Mouse (Mus musculus): ENCODE measurements around the gene Dok3.

The Dok3 gene

GRCm38 (mm10) chr13:55510332-55510667, 18.8 kb downstream of the Dok3 start:
- DNase-seq (ENCODE audit: extremely low spot score, low read depth, low spot score), result no peak

GRCm38 (mm10) chr13:55508531-55508930, 20.6 kb downstream of the Dok3 start:
- DNase-seq (ENCODE audit: extremely low spot score, low read depth, low spot score), result no peak

- no peak for DNase-seq (ENCODE audit: extremely low spot score, low read depth, low spot score)
These were observed 21.2 kb downstream of the Dok3 start for GRCm38 (mm10) chr13:55507877-55508276.

- no peak for DNase-seq (ENCODE audit: extremely low spot score, low read depth, low spot score)
These were observed 22.4 kb downstream of the Dok3 start for GRCm38 (mm10) chr13:55506697-55507096.

DNA sequence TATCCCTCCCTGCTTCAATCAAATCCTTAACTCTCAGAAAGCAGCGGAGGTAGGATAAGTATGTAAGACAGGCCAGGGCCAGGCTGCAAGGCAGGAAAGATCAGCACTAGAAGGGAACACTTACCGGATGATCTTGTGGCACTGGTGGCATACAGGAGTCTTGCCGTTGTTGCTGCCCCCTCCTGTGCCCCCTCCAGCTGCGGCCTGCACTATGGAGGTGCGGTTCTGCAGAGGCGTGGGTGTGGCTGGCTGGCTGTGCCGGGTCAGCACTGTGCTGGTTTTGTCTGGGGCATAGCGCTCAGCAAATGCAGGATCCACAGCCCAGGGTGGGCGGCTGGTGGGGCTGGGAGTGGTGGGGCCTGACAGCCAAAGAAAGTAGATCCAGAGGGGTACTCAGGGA, 23.3 kb downstream of the Dok3 start:
- DNase-seq (ENCODE audit: extremely low spot score, low read depth, low spot score), result no peak

- no peak for DNase-seq (ENCODE audit: extremely low spot score, low read depth, low spot score)
These were observed 24.7 kb downstream of the Dok3 start for GRCm38 (mm10) chr13:55504390-55504789.

GRCm38 (mm10) chr13:55502405-55502804, 26.7 kb downstream of the Dok3 start:
- DNase-seq (ENCODE audit: extremely low spot score, low read depth, low spot score), result no peak

GRCm38 (mm10) chr13:55500575-55500974, 28.5 kb downstream of the Dok3 start:
- no peak for DNase-seq (ENCODE audit: extremely low spot score, low read depth, low spot score)

DNA sequence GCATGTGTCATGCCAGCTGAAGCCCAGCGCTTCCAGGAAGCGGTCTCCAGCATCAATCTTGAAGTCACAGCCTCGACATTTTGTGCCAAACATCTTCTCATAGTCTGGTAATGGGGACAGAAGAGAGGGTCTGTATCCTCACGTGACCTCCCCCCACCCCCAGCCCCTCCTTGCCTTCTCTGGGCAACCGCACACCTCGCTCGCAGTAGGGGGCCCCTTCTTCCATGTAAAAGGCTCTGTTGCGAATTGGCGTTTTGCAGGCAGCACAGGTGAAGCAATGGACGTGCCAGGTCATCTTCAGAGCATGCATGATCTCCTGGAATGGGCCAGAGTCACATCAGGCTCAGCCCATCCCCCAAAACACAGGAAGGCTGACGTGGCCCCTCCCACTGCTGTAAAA, 30.2 kb downstream of the Dok3 start:
- DNase-seq (ENCODE audit: extremely low spot score, low read depth, low spot score), result no peak

DNA sequence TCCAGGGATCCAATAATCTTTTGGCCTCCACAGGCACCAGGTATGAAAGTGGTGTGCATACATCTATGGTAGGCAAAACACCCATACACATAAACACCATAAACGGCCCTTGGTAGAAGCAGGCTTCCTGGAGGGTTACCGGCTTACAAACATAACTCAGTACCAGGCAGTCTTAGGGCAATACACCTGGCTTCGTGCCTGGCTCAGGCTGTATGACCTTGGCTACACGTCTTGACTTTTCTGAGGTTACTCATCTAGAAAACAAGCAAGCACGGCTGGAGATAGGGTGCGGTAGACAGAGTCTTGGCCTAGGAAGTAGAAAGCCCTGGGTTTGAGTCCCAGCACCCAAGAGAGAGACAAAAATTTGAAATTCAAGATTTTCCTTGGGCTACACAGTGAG, 32.4 kb downstream of the Dok3 start:
- DNase-seq (ENCODE audit: extremely low spot score, low read depth, low spot score), result no peak

GRCm38 (mm10) chr13:55495702-55496101, 33.4 kb downstream of the Dok3 start:
- no peak for DNase-seq (ENCODE audit: extremely low spot score, low read depth, low spot score)

- DNase-seq (ENCODE audit: extremely low spot score, low read depth, low spot score), result no peak
These were observed 34.0 kb downstream of the Dok3 start for GRCm38 (mm10) chr13:55494883-55495621.

- no peak for DNase-seq (ENCODE audit: extremely low spot score, low read depth, low spot score)
These were observed 34.8 kb downstream of the Dok3 start for GRCm38 (mm10) chr13:55494257-55494656.

DNA sequence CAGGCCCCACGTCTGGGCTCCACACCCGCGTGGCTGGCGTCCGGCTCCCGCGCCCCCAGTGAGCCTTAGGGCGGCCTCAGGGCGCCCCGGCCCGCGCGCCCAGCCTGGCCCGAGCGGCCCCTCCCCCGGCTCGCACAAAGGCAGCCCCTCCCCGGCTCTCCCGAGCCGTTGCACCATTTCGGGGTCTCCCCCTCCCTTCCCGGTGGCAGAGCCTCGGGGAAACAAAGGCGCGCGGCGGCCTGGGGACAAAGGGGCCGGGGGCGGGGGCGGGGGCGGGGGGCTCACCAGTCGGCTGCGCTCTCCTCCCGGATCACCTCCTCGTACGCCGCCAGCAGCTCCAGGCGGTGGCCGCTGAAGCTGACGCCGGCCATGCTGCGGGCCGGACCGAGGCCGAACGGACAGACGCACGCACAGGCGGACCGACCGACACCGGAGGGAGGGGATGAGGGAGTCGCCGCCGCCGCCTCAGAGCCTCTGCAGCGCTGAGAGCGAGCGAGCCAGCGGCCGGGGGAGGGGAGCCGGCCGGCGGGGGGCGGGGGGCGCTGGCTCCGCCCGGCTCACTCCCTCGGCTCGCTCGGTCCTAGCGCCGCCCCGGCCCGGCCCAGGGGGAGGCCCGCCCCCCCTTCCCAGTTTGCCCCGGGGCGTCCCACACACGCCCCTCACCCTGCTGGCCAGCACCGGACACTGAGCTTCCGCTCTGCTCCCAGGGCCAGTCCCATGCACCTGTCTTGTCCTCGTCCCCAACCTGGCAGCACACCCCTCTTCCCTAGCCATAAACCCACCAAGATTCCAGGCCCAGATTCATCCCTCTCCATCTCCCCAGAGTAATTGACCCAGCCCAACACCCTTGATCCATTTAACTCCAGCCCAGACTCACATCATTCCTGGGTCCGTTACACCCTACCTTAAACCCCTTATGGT, 41.3 kb downstream of the Dok3 start, which contains the start of gene Dbn1:
Gene Dbn1, minus strand, starts transcription at position 534 of the 921 bp plus-strand sequence.
- no peak for DNase-seq (ENCODE audit: extremely low spot score, low read depth, low spot score)

GRCm38 (mm10) chr13:55486916-55487577, 42.0 kb downstream of the Dok3 start:
- DNase-seq (ENCODE audit: extremely low spot score, low read depth, low spot score), result no peak

DNA sequence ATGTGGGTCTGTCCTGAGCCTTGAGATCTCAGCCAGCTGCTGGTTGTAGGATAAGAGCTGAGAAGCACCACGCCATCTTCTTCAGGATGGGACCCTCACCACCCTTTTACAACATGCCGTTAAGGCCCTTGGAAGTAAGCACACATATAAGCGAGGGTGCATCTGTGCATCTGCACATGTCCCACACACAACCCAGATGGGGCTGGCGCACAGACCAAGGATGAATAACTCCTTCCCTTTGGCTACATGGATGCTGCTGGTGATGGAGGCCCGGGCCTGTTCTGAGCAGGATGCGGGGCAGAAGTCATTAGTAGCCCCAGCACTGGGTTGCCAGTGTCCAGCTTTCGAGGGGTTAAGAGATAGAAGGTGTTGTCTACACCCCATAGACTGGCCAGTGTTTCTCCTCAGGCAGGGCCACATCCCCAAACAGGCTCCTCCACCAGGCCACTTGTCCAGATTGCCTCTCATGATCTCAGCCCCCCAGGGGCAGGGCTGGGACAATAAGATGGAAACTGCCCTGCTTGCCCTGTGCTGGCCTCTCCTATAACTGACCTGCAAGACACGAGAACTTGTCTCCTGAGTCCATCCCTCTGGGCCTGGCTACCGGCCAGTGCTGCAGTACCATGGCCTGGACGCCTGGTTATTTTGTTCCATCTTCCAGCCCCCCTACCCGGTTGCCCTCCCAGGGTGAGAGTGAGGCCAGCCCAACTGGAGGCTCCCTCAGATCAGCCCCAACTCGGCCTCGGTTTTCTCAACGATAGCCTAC, 42.9 kb downstream of the Dok3 start:
- no peak for DNase-seq (ENCODE audit: extremely low spot score, low read depth, low spot score)

- no peak for DNase-seq (ENCODE audit: extremely low spot score, low read depth, low spot score)
These were observed 44.5 kb downstream of the Dok3 start for GRCm38 (mm10) chr13:55484520-55485088.

DNA sequence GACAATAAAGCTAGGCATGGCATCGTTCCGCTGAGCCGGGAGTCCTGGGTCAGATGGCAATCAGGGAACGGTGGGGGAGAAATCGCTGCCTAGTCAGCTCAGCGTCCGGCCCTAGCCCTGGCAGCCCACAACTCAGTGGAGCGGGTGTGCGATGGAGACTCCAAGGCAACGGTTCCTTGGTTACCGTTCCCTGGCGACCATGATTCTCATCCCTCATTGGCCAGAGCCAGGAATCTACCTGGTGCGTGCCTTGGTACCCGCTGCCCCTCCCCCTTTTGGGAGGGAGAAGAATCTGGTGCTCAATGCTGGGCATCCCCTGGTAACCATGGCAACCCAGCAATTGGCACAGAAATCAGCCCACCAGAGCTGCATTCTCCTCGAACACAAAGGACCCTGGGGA, 45.5 kb downstream of the Dok3 start:
- DNase-seq (ENCODE audit: extremely low spot score, low read depth, low spot score), result no peak

- no peak for DNase-seq (ENCODE audit: extremely low spot score, low read depth, low spot score)
These were observed 46.0 kb downstream of the Dok3 start for GRCm38 (mm10) chr13:55483071-55483470.

- no peak for DNase-seq (ENCODE audit: extremely low spot score, low read depth, low spot score)
These were observed 46.6 kb downstream of the Dok3 start for GRCm38 (mm10) chr13:55482542-55482941.

- no peak for DNase-seq (ENCODE audit: extremely low spot score, low read depth, low spot score)
These were observed 49.2 kb downstream of the Dok3 start for GRCm38 (mm10) chr13:55479929-55480328.

Measured in hindlimb bud, embryonic 11.5 days (tissue).